Mouse (Mus musculus) heart, postnatal 0 days (tissue): ENCODE results near the gene Sgpl1.

Source experiments
- CTCF ChIP-seq: IDR thresholded peaks from 2 replicates; pipeline ENCODE4 v1.5.1; 2016; ENCODE audit warnings: antibody characterized with exemption, control low read depth, low read depth
- EP300 ChIP-seq: IDR thresholded peaks from 2 replicates; pipeline ENCODE4 v1.6.1; 2016; ENCODE audit warnings: antibody characterized with exemption, low read depth

DNA sequence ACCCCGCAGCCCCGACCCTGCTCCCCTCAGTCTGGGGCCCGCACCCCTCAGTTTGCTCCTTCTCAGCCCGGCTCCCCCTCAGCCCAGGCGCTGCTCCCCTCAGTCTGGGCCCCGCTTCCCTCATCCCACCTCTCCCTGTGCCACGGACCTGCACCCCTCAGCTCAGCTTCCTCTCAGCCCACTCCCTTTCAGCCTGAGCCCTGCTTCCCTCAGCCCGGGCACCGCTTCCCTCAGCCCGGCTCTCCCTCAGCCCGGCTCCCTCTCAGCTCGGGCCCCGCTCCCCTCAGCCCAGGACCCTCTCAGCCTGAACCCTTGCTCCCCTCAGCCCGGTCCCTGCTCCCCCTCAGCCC, 721 bp downstream of the Sgpl1 start:
- no peak for TF ChIP-seq CTCF
- TF ChIP-seq EP300: no peak
